Mouse (Mus musculus) adrenal gland, adult 10 weeks (tissue): ENCODE measurements around the gene Rxfp2. TPM values are rescaled to one million over a fixed set of nuclear protein-coding genes. Genes with fewer than 3 reads are reported as not detected.

Experiments used
- polyA plus RNA-seq: library from polyadenylated mRNA; stranded (reverse); fragments of 350-450 nt; fragmentation: Illumina TruSeq; extraction: RNeasy Lipid Tissue Mini Kit (QIAGEN cat#74804); gene quantifications from one replicate; pipeline ENCODE4 v1.2.3, GENCODE M21; 2014; ENCODE audit warnings: low read depth, low replicate concordance

Gene Rxfp2
- not detected for polyA plus RNA-seq

GRCm38 (mm10) chr5:150018656-150019055, at the start of gene Rxfp2:
Rxfp2 (plus strand) TSS chr5:150018675.

DNA sequence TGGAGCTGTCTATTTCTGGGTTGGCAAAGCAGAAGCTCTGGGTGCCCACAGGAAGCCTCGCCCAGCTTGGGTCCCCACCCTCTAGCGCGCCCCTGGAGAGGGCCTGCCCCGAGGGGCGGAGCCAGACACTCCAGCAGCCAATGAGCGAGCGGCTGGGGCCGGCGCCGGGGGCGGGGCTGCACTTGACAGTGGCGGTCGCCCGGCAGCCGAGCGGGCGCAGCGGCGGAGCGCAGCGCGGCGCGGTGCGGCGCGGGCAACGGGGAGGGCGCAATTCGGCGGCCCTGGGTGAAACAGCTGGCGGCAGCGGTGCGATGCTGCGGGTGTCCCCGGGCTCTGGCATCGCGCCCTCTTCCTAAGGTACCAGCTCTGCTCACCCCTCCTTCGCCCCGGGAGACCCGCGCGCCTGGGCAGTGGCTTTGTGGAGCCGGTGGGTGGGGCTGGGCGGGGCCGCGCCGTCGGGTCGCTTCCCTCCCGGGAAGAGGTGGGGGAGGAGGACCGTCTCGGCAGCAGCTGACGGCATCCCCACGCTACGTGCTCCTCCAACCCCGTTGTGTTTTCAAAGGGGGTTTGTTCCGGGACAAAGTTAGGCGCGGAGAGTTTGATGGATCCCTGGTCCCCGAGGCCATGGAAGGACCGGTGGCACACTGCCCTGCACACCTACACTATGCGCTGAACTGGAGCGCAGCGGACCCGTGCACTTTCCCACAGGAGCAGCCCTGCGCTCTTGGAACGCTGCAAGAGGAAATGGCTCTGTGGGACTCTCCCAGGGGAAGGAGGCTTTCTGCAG, 100.2 kb downstream of the Rxfp2 start, which contains the start of gene Fry:
Fry (plus strand) TSS at position 191 of the 787 bp plus-strand sequence.

Other genes with a start within 250 kb of the Rxfp2 start
- 28.9 TPM for gene Fry, start 100.0 kb downstream of the Rxfp2 start, polyA plus RNA-seq